Mouse (Mus musculus): Measurements from ENCODE around the gene Gm29094. TPM values are rescaled to one million over a fixed set of nuclear protein-coding genes. Genes with fewer than 3 reads are reported as not detected.
"Not testable (repeated sequence)": the region's sequence is repeated elsewhere in the genome, so short reads cannot be mapped to it uniquely, and the experiment has no call there.

Gm29094 gene
- total RNA-seq (2014; rRNA removed) (2.0 TPM in 1 of 2 replicates, not detected in the other), polyA plus RNA-seq (2015; fragmentation: Nextera tagmentation; extraction: Ambion mirVana) (not detected in 2 replicates)

GRCm38 (mm10) chr9:89198969-89199416 lies at the start of gene Gm29094, which contains the start of gene Bcl2a1b:
TSS of gene Gm29094 (plus strand) at chr9:89199379.
TSS of gene Bcl2a1b (plus strand) at chr9:89199209.
- H3K9me3 ChIP-seq (ENCODE audit: low read length); H3K27me3 ChIP-seq (ENCODE audit: insufficient read depth, low read length); DNase-seq (ENCODE audit: low spot score); H3K9ac ChIP-seq (replicated peaks; ENCODE audit: low read length); H3K4me1 ChIP-seq (ENCODE audit: insufficient read depth, low read length); H3K4me2 ChIP-seq (ENCODE audit: low read depth, low read length); H3K36me3 ChIP-seq (ENCODE audit: insufficient read depth, low read length); H3K4me3 ChIP-seq (ENCODE audit: low read length); ATAC-seq; H3K27ac ChIP-seq: not testable (repeated sequence)
- WGBS: 95% methylated on average over 5 of the region's 5 CpGs

GRCm38 (mm10) chr9:89172539-89172938 lies 26.6 kb upstream of the Gm29094 start:
- ATAC-seq; H3K4me1 ChIP-seq (ENCODE audit: insufficient read depth, low read length); H3K9ac ChIP-seq (replicated peaks; ENCODE audit: low read length); H3K9me3 ChIP-seq (ENCODE audit: low read length); H3K36me3 ChIP-seq (ENCODE audit: insufficient read depth, low read length); H3K27ac ChIP-seq; H3K4me3 ChIP-seq (ENCODE audit: low read length); H3K27me3 ChIP-seq (ENCODE audit: insufficient read depth, low read length); H3K4me2 ChIP-seq (ENCODE audit: low read depth, low read length); DNase-seq (ENCODE audit: low spot score): not testable (repeated sequence)

- not testable (repeated sequence) for H3K36me3 ChIP-seq (ENCODE audit: insufficient read depth, low read length); H3K27me3 ChIP-seq (ENCODE audit: insufficient read depth, low read length); H3K4me2 ChIP-seq (ENCODE audit: low read depth, low read length); H3K9me3 ChIP-seq (ENCODE audit: low read length); H3K27ac ChIP-seq; ATAC-seq; DNase-seq (ENCODE audit: low spot score); H3K4me3 ChIP-seq (ENCODE audit: low read length); H3K4me1 ChIP-seq (ENCODE audit: insufficient read depth, low read length); H3K9ac ChIP-seq (replicated peaks; ENCODE audit: low read length)
- WGBS: 32% methylated on average over 2 of the region's 3 CpGs
- peak; percentile 36; the same call in 1 of the 2 replicates for TF ChIP-seq CTCF (IDR thresholded peaks at IDR 0.05; ENCODE audit: low read depth)
Measured at GRCm38 (mm10) chr9:89178833-89179232, 20.3 kb upstream of the Gm29094 start.

- H3K4me3 ChIP-seq (ENCODE audit: low read length); H3K36me3 ChIP-seq (ENCODE audit: insufficient read depth, low read length); H3K4me1 ChIP-seq (ENCODE audit: insufficient read depth, low read length); H3K27ac ChIP-seq; H3K27me3 ChIP-seq (ENCODE audit: insufficient read depth, low read length); ATAC-seq; H3K9ac ChIP-seq (replicated peaks; ENCODE audit: low read length); H3K4me2 ChIP-seq (ENCODE audit: low read depth, low read length); DNase-seq (ENCODE audit: low spot score); H3K9me3 ChIP-seq (ENCODE audit: low read length): not testable (repeated sequence)
- WGBS: 93% methylated on average over 3 of the region's 4 CpGs
Measured at GRCm38 (mm10) chr9:89179469-89179868, 19.7 kb upstream of the Gm29094 start.

GRCm38 (mm10) chr9:89187006-89187405 lies 12.2 kb upstream of the Gm29094 start:
- H3K9me3 ChIP-seq (ENCODE audit: low read length); DNase-seq (ENCODE audit: low spot score); H3K36me3 ChIP-seq (ENCODE audit: insufficient read depth, low read length); H3K9ac ChIP-seq (replicated peaks; ENCODE audit: low read length); H3K27ac ChIP-seq; H3K4me3 ChIP-seq (ENCODE audit: low read length); H3K27me3 ChIP-seq (ENCODE audit: insufficient read depth, low read length); H3K4me1 ChIP-seq (ENCODE audit: insufficient read depth, low read length); H3K4me2 ChIP-seq (ENCODE audit: low read depth, low read length); ATAC-seq: not testable (repeated sequence)
- 87% methylated on average over 15 of the region's 15 CpGs for WGBS

- not testable (repeated sequence) for H3K9ac ChIP-seq (replicated peaks; ENCODE audit: low read length); H3K4me1 ChIP-seq (ENCODE audit: insufficient read depth, low read length); H3K4me3 ChIP-seq (ENCODE audit: low read length); H3K27ac ChIP-seq; H3K36me3 ChIP-seq (ENCODE audit: insufficient read depth, low read length); ATAC-seq; H3K27me3 ChIP-seq (ENCODE audit: insufficient read depth, low read length); H3K9me3 ChIP-seq (ENCODE audit: low read length); DNase-seq (ENCODE audit: low spot score); H3K4me2 ChIP-seq (ENCODE audit: low read depth, low read length)
Measured at GRCm38 (mm10) chr9:89195483-89195882, 3.7 kb upstream of the Gm29094 start.

- H3K4me1 ChIP-seq (ENCODE audit: insufficient read depth, low read length); ATAC-seq; DNase-seq (ENCODE audit: low spot score); H3K9me3 ChIP-seq (ENCODE audit: low read length); H3K36me3 ChIP-seq (ENCODE audit: insufficient read depth, low read length); H3K27ac ChIP-seq; H3K9ac ChIP-seq (replicated peaks; ENCODE audit: low read length); H3K4me3 ChIP-seq (ENCODE audit: low read length); H3K27me3 ChIP-seq (ENCODE audit: insufficient read depth, low read length); H3K4me2 ChIP-seq (ENCODE audit: low read depth, low read length): not testable (repeated sequence)
- 100% methylated on average over 1 of the region's 1 CpGs for WGBS
Measured at GRCm38 (mm10) chr9:89197509-89197908, 1.7 kb upstream of the Gm29094 start.

- ATAC-seq; H3K27ac ChIP-seq; H3K4me2 ChIP-seq (ENCODE audit: low read depth, low read length); DNase-seq (ENCODE audit: low spot score); H3K27me3 ChIP-seq (ENCODE audit: insufficient read depth, low read length); H3K36me3 ChIP-seq (ENCODE audit: insufficient read depth, low read length); H3K4me3 ChIP-seq (ENCODE audit: low read length); H3K9ac ChIP-seq (replicated peaks; ENCODE audit: low read length); H3K4me1 ChIP-seq (ENCODE audit: insufficient read depth, low read length); H3K9me3 ChIP-seq (ENCODE audit: low read length): not testable (repeated sequence)
- 92% methylated on average over 3 of the region's 3 CpGs for WGBS
Measured at GRCm38 (mm10) chr9:89198349-89198748, 830 bp upstream of the Gm29094 start.

- not testable (repeated sequence) for H3K4me1 ChIP-seq (ENCODE audit: insufficient read depth, low read length); H3K27me3 ChIP-seq (ENCODE audit: insufficient read depth, low read length); H3K4me2 ChIP-seq (ENCODE audit: low read depth, low read length); H3K27ac ChIP-seq; H3K9ac ChIP-seq (replicated peaks; ENCODE audit: low read length); H3K9me3 ChIP-seq (ENCODE audit: low read length); DNase-seq (ENCODE audit: low spot score); H3K36me3 ChIP-seq (ENCODE audit: insufficient read depth, low read length); ATAC-seq; H3K4me3 ChIP-seq (ENCODE audit: low read length)
Measured at GRCm38 (mm10) chr9:89202256-89202655, 3.1 kb downstream of the Gm29094 start.

GRCm38 (mm10) chr9:89208939-89209338 lies 9.8 kb downstream of the Gm29094 start:
- H3K27ac ChIP-seq; H3K9me3 ChIP-seq (ENCODE audit: low read length); H3K9ac ChIP-seq (replicated peaks; ENCODE audit: low read length); H3K36me3 ChIP-seq (ENCODE audit: insufficient read depth, low read length); H3K4me3 ChIP-seq (ENCODE audit: low read length); H3K27me3 ChIP-seq (ENCODE audit: insufficient read depth, low read length); DNase-seq (ENCODE audit: low spot score); H3K4me1 ChIP-seq (ENCODE audit: insufficient read depth, low read length); H3K4me2 ChIP-seq (ENCODE audit: low read depth, low read length); ATAC-seq: not testable (repeated sequence)
- 71% methylated on average over 1 of the region's 1 CpGs for WGBS

All from hindbrain, postnatal 0 days (tissue).